Mouse (Mus musculus) layer of hippocampus, postnatal 25 days (tissue): Measurements from ENCODE around the gene Tlr6. TPM values are rescaled to one million over a fixed set of nuclear protein-coding genes. Genes with fewer than 3 reads are reported as not detected.

Experiments used
- DNase-seq, 2 experiments: peaks; one replicate each; pipeline ENCODE4 v3.0.0; 2022; ENCODE audit warnings: mixed read lengths in 2 of 2, low spot score in 1 of 2; ENCODE audit errors: extremely low spot score in 1 of 2
- total RNA-seq, 2 experiments: library from RNA; stranded (reverse); gene quantifications; 2 replicates each; pipeline ENCODE4 v1.2.3; 2021

Gene Tlr6
- total RNA-seq: 1 to 10 TPM in 1 of 2 experiments, under 1 TPM in 1; 0.39 to 1.1 TPM

GRCm38 (mm10) chr5:64959843-64960230, at the start of gene Tlr6:
TSS of gene Tlr6 (minus strand) at chr5:64960097.
- peak in 1 of 2 experiments; percentile 70 for DNase-seq

- DNase-seq: no peak
These were observed 46.2 kb upstream of the Tlr6 start for GRCm38 (mm10) chr5:65006011-65006491.

DNA sequence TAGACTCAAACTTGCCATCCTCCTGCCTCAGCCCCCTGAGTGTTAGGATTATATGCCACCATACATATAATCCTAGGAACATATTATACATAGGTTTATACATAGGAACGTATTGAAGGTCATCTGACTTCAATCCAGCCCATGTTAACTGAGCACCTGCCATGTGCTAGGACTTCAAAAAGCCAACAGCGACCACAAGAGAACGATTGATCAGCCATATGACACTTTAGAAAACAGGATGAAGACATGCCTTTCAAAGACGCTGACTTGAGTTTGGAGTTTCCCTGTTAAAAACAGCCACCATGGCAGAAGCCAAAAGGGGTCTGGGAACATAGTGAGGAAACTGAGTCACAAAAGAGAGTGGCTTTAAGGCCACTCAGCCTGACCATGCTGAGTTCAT, 45.4 kb upstream of the Tlr6 start:
- DNase-seq: no peak

DNA sequence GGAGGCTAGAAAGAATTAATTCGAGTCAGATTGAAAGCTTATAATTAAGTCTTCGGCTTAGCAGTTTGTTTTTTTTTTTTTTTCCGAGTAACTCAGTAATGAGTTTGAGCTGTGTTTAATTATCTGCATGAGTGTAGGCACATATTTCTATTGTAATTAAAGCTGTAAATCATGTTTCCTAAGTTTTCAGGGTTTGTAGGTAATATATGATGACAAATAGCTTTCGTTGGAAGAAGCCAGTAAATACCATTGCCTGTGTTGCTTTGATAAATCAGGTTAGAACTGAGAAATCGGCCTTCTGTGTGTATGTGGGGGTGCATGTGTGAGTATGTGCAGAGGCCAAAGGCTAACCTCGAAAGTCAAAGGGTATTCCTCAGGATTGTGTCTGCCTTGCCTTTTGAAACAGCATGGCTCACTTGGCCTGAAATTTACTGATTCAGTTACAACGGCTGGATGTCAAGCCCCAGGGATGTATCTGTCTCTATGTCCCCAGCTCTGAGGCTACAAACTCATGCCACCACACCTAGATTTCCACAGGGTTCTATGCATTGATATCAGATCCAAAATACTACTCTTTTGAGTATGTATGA, 44.1 kb upstream of the Tlr6 start:
- DNase-seq: no peak

- no peak for DNase-seq
These were observed 43.3 kb upstream of the Tlr6 start for GRCm38 (mm10) chr5:65002940-65003824.

DNA sequence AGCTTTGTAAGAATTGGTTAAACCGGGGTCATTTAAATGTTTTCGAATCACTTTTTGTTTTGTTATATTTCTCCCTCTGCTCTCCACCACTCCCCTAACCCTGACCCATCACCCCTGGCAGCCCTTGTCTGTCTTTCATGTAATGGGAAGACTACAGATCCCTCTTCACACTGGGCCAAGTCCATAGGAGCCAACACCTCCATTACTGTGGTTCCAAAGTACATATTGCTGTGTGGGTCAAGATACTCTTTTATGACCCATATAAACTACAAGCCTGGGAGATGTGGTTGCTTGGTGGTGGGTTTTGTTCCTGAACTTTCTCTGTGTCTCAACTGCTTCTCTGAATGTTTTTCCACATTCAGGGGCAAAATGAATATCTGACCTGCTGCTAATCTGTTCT, 35.5 kb upstream of the Tlr6 start:
- no peak for DNase-seq

DNA sequence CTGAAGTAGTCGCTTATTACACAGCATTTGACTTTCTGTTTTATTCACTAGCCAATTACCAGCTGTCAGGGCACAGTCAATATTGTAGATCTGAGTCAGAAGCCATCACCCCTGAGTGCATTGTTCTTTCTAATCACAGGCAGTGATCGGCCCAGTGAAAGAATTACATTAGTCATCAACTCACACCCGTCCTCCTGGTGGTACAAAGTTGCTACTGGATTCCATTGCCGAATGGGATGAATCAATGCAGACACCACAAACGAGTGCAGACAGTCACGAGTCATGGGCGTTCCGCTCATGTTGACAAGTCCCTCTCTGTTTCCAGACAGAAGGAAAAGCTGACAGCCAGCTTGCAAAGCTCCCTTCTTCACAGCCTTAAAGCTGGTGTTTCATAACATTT, 32.6 kb upstream of the Tlr6 start:
- no peak for DNase-seq

GRCm38 (mm10) chr5:64989940-64990339, 30.0 kb upstream of the Tlr6 start:
- DNase-seq: no peak

DNA sequence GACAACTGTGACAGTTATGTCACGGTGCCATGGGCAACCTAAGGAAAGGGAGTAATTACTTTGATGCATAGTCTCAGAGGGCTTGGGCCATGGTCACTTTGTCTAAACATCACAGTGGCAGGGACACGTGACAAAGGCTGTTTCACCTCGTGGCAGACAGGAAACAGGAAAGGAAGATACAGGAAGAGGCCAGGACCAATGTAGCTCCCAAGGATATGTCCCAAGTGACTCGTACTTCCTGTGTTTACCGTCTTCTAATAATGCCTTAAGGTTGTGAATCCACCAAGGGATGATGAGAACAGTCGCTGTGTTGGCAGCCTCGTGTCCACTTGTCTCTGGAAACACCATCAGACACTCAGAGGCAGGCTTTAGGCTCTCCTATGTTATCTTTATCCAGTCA, 26.1 kb upstream of the Tlr6 start:
- no peak for DNase-seq

- DNase-seq: no peak
These were observed 17.2 kb upstream of the Tlr6 start for GRCm38 (mm10) chr5:64977128-64977527.

- DNase-seq: no peak
These were observed 15.2 kb upstream of the Tlr6 start for GRCm38 (mm10) chr5:64975121-64975520.

GRCm38 (mm10) chr5:64969861-64970771, 10.2 kb upstream of the Tlr6 start, which contains the start of gene Fam114a1:
TSS of gene Fam114a1 (plus strand) at chr5:64970071.
- peak; percentile 13 to 26 for DNase-seq

DNA sequence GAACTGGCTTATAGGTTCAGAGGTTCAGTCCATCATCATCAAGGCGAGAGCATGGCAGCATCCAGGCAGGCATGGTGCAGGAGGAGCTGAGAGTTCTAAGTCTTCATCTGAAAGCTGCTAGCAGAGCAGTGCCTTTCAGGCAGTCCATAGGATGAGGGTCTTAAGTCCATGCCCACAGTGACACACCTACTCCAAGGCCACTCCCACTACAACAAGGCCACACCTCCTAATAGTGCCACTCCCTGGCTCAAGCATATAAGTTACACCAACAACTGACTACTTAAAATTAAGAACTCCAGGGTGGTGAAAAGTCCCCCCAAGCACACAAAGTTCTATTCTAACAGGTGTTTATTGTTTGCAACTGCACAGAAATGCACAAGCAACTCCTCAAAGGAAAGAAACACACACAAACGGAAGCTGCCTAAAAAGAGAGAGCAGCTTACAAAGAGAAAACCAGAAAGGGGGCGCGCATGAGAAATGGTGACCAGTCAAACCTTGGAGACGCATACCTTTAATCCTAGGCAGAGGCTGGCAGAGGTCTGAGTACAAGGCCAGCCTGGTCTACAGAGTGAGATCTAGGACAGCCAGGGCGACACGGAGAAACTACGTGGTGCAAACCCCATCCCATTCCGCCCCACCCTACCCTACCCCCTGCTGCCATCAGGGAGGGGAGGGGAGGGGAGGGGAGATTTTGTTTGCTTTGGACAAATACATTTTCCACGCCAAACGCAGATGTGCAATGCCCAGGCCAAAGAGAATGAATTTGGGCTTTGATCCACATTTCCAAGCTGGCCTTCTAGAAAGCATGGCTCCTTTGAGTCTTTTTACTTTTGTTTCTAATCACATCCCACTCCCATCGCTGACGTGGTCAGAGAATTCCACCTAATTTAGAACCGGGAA, 9.3 kb upstream of the Tlr6 start:
- no peak for DNase-seq

GRCm38 (mm10) chr5:64963735-64964134, 3.8 kb upstream of the Tlr6 start:
- DNase-seq: no peak

GRCm38 (mm10) chr5:64963271-64963670, 3.4 kb upstream of the Tlr6 start:
- DNase-seq: no peak

- no peak for DNase-seq
These were observed 1.0 kb upstream of the Tlr6 start for GRCm38 (mm10) chr5:64960857-64961391.

DNA sequence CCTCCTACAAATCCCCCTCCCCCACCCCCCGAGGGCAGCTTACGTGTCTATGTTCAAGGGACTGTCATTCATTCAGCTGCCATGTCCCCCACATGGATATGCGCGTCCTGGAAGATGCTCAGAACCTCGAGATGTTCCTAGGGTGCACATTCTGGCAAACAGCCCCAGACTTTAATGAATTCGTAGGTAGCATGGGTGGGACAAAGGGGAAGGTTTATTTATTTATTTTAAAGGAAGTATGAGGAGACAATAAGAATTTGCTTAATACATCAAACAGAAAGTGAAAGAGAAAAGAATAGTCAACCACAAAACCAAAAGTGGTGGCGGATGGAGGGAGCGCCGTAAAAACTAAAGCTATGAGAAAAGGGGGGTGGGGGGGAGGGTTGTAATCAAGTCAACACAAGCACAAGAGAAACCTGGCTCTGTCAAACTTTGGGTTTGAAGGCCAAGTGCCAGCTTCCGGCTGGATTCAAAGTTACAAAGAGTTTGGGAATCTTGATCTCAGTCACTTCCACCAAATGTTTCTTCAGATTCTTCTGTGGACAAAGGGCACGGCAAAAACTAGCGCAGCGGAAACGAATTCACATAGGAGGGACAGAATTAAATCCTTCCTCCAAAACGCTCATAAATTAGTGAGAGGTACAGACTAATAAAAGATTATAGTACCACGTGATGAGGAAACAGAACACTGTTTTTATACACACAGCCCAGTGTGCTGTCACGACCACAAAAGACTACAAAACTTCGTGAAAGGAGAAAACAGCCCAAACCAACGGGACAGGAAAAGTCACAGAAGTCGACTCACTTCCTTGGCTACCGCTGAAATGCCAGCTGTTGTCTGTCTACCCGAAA, 680 bp downstream of the Tlr6 start:
- DNase-seq: no peak

DNA sequence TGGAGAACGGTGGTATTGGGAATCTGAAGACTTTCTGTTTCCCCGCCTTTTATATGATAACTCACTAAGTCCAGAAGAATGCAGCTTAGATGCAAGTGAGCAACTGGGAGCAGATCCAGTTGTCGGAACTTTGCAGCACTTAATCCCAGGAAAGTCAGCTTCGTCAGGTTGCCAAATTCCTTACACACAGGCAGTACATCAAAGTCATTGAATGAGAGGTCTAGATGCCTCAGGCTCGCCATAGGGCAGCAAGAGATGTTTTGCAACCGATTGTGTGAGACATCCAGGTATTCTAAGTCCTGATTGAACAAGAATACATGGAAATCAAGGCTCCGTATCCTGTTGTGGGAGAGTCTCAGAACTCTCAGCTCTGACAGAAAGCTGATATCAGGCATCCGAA, 5.0 kb downstream of the Tlr6 start:
- DNase-seq: no peak

GRCm38 (mm10) chr5:64951486-64951885, 8.4 kb downstream of the Tlr6 start:
- no peak for DNase-seq
